Mouse (Mus musculus) embryonic fibroblast, embryonic 13.5 days (primary cell): ENCODE measurements at regions not wholly inside any gene's neighbourhood (a gene's known extent, or its start where the extent isn't known, plus 50 kb on each side); places are given as distances from the start of the nearest gene placed in this dataset.

Source experiments
- CTCF ChIP-seq: IDR thresholded peaks from 2 replicates; pipeline ENCODE4 v1.5.1; 2011; ENCODE audit warnings: mild to moderate bottlenecking, control low read depth, low read length, moderate library complexity, borderline replicate concordance; ENCODE audit not compliant: insufficient read depth
- POLR2A ChIP-seq: IDR thresholded peaks from 2 replicates; pipeline ENCODE4 v1.6.1; 2011; ENCODE audit warnings: low read depth, mild to moderate bottlenecking, control low read depth, low read length, moderate library complexity

- TF ChIP-seq POLR2A: no peak
- TF ChIP-seq CTCF: no peak
Observed at GRCm38 (mm10) chr4:142991401-142991800, 221.4 kb downstream of the Prdm2 start.
